Mouse (Mus musculus): ENCODE data around the gene Zbtb22.
A peak's percentile ranks its signal among the peaks of the same experiment; 100 is the strongest.

The Zbtb22 gene

DNA sequence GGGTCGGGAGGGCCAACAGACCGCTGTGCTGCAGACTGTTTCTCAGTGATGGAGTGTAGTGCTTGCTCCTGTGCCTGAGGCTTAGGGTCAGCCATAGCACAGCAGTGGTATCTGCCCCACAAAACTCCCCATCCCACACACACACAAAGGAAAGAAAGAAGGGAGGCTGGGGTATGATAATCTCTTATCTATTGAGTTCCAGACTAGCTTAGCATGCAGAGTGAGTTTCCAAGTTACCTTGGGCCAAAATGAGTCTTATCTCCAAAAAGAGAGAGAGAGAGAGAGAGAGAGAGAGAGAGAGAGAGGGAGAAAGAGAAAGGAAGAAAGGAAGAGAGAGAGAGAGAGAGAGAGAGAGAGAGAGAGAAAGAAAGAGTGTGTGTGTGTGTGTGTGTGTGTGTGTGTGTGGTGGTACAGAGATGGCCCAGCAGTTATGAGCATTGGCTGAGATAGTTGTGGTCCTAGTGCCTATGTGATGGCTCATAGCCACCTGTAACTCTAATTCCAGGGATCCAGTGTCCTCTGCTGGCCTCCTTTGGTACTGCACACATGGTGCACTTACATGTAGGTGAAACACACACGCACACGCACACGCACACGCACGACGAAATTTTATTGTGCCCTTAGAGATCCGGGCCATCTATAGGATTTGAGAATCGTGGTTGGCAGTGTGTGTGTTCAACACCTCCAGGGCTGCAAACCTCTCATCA lies 9.0 kb downstream of the Zbtb22 start:
- DNase-seq: peak; percentile 48

DNA sequence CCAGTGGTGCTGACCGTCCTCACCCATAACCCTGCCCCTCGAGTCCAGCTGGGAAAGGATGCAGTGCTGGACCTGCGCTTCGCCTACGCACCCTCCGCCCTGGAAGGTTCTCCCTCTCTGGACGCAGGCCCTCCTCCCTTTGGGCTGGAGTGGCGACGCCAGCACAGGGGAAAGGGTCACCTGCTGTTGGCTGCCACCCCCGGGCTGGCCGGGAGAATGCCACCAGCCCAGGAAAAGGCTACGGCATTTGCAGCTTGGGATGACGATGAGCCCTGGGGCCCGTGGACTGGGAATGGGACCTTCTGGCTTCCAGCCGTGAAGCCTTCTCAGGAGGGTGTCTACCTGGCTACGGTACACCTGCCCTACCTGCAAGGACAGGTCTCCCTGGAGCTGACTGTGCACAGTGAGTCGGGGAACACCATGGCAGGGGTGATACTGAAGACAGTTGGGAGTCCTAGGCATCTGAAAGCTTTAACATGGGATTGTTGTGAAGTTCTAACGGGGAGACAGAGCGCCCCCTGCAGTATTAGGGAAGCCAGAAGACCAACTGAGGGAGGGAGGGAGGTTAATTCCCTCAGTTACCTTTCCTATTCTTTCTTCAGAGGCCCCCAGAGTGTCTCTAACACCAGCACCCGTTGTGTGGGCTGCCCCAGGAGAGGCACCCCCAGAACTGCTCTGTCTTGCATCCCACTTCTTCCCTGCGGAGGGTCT lies 9.9 kb downstream of the Zbtb22 start:
- no peak for DNase-seq

DNA sequence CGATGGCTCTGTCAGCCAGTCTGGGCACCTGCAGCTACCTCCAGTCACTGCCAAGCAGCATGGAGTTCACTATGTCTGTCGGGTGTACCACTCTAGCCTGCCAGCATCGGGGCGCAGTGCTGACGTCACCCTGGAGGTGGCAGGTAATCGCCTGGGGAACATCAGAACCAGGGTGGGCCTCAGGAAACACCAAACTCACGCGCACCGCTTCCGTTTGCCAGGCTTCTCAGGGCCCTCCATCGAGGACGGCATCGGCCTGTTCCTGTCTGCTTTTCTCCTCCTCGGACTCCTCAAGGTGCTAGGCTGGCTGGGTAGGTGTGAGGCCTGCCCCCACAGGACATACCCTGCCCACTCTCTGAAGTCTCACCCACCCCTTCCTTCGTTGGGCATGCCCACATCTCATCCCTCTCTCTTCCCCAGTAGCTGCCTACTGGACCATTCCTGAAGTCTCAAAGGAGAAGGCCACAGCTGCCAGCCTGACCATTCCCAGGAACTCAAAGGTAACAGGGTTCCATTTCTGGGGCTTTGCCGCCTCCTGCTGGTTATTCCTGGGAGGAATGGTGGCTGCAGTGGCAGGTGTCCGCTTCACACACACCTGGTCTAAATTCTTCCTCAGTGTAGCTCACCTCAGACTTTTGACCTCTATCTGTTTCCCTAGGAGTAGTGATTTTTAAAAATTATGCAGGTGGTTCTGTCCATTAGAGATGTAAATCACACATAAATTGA lies 10.7 kb downstream of the Zbtb22 start:
- no peak for DNase-seq

DNA sequence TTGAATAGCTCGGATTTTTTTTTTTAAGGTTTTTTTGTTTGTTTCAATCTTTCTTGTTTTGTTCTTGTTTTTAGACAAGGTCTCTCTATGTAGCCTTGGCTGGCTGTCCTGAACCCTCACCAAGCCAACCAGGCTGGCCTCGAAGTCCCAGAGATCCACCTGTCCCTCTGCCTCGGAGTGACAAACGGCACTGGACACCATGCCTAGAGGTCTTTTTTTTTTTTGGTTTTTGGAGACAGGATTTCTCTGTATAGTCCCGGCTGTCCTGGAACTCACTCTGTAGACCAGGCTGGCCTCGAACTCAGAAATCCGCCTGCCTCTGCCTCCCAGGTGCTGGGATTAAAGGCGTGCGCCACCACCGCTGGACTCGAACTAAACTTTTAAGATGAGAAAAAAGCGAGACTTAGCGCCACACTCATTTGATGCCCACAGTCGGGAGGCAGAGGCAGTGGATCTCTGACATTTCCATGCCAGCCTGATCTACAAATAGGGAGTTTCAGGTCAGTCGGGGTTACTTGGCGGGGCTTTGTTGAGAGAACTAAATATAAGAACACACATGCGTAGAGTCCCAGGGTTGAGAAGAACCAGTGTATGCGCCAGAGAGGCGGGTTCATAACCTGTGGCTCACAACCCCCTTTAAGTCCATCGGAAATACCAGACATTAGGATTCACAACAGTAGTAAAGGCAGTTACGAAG lies 12.7 kb downstream of the Zbtb22 start:
- no peak for DNase-seq

DNA sequence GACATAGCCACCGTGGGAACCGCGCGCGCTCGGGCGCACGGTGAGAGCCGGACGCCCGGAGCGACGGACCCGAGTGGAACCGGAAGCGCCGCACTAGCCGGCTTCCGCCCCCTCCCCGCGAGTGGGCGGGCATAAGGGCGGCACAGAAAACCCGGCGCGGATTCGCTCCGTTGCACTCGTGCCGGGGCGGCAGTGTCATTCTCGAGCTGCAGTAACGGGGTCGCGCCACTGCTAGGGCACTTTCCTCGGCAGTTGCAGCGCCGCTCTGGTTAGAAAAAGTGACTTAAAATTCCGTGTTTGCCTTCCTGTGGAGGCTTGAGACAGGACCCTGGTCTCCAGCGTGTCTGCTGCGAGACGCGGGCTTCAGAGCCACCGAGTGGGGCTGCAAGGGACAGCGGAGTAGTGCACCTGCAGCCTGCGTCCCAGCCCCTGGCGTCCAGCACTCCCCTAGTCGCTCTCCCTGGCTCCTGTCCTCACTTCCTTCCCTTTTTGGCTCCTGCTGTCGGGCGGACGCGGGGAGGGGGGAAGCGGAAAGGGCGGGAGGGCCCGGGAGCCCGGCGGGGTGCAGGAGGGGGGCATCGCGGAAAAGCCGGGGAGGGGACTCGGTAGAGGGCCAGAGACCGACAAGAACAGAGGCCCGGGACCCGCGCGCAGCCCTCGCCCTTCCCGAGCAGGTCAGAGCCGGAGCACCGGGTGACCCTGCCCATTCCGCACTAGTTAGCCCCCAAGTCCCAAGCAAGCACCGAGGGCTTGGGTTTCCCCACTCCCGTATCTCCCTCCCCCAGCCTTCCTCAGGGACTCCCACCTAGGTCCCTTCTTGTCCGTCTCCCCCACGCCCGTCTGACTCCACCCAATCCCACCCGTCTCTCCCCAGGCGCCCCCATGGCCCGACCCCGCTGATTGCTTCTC lies 13.9 kb downstream of the Zbtb22 start, which contains the start of gene Rgl2:
TSS of gene Rgl2 (plus strand) at position 173 of the 909 bp plus-strand sequence.
- peak; percentile 94 for DNase-seq

DNA sequence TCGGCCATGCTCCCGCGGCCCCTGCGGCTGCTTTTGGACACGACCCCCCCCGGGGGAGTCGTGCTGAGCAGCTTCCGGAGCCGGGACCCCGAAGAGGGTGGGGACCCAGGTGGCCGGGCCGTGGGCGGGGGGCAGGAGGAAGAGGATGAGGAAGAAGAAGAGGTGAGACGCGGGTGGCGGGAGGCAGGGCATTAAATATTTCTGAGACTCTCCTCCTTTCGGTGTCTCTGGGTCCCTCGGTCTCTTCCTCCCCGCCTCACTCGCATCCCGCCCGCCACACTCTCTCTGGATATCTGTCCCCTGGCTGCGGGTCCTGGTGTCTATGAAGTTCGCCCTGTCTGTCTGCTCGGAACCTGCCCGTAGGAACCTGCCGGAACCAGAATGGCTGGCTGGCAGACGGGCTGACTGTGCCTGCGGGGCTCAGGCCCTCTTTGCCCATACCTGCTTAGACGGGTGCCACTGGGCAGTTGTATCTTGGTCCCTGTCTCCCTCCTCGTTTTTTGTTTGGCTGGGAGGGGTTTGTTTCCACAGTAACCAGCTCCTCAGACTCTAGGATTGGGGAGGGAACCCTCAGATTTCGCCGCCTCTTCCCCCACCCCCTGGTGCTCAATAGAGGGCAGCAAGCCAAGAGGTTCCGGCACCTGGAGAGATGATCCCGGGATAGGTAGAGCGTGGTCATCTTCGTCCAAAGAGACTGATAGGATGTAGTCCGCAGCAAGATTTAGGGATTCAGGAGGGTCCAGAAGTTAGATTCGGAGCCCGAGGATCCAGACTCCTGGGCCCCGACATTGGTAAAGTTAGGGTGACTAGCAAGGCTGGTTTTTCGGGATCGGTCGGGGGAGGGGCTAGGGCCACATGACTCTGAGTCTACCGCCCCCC lies 14.8 kb downstream of the Zbtb22 start:
- peak; percentile 60 for DNase-seq

DNA sequence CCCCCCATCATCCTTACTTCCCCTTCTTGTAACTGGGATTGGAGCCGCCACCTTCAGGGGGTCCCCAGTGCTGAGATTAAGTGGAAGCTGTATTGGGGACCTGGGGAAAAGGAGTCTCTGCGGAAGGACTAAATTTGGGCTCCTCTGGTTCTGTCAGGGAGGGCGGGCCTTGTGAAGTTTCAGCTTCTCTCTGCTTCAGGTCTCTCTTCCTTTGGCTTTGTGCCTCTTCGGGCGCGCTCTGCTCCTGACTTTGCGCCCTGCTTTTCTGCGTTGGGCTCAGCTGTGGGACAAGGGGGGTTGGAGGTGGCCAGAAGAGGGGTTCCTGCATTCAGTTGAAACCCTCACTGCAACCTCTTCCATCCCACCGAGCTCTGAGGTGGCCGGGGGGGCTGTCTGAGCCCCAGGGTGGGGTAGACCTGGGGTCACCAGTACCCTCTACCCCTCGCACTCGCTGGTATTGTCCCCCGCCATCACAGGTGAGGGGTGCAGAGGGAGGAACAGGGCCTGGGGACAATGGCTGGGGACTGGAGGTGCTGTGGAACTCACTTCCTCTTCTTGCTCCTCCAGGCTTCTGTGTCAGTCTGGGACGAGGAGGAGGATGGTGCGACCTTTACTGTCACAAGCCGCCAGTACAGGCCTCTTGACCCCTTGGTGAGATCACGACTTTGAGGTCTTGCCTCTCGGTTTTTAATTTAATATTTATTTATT lies 15.6 kb downstream of the Zbtb22 start:
- no peak for DNase-seq

DNA sequence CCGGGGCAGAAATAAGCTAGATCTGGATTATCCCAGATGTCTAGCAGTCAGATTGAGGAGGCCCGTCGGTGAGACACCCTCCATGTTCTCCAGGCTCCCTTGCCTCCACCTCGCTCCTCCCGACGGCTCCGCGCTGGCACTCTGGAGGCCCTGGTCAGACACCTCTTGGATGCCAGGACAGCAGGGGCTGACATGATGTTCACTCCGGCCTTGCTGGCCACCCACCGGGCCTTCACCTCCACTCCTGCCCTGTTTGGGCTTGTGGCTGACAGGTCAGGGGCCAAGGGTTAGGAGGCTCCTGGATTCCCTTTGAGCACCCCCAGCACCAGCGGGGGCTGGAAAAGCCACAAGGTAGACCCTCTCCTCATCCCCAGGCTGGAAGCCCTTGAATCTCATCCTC lies 16.2 kb downstream of the Zbtb22 start:
- DNase-seq: no peak

DNA sequence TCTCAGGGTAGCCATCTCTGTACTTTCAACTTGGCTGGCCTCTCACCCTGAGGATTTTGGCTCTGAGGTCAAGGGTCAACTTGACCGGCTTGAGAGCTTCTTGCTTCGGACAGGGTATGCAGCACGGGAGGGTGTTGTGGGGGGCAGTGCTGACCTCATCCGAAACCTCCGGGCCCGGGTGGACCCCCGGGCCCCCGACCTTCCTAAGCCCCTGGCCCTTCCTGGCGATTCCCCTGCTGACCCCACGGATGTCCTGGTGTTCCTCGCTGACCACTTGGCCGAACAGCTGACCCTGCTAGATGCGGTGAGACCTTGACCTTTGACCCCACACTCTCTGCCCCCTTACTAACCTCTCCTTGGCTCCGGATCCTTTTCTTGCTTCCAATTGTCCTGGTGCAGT lies 16.7 kb downstream of the Zbtb22 start:
- DNase-seq: no peak

DNA sequence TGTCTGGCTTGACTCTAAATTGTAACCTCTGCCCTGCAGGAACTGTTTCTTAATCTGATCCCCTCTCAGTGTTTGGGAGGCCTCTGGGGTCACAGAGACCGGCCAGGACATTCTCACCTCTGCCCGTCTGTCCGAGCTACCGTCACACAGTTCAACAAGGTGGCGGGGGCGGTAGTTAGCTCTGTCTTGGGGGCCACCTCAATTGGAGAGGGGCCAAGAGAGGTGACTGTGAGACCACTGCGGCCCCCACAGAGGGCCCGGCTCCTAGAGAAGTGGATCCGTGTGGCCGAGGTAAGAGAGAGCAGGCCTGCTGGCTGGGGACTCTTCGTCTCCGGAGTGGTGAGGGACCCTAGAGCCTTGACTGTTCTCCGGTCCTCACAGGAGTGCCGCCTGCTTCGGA lies 17.3 kb downstream of the Zbtb22 start:
- no peak for DNase-seq

DNA sequence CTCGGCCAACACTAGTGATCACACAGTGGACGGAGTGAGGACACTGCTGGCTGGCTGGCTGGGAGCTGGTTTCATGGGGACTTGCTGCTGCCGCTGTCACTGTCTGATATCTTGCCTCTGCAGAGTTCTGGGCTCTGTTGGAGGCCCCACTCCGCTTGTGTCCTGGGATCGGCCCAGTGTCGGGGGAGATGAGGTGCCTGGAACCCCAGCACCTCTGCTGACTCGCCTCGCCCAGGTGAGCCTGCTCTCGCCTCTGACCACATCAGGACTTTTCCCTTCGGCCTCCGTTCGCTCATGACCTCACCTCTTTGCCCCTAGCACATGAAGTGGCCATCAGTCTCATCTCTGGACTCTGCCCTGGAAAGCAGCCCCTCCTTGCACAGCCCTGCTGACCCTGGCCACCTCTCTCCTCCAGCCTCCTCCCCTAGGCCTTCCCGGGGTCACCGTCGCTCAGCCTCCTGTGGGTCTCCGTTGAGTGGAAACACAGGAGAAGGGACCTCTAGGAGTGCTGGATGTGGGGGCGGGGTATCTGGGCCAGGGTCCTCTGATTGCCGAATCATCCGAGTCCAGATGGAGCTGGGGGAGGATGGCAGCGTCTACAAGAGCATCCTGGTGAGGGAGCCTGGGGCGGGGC lies 19.8 kb downstream of the Zbtb22 start:
- no peak for DNase-seq

DNA sequence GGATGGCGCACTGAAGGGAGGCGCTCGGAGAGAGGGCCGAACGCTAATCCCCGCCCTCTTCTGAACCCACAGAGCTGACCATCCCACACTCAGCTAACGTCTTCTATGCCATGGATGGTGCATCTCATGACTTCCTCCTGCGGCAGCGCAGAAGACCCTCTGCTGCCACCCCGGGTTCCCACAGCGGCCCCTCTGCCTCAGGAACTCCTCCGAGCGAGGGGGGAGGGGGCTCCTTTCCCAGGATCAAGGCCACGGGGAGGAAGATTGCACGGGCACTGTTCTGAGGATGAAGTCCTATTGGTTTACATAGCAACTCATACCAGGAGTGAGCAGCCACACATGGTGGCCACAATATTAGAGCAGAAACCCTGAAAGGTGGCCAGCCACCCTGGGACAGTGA lies 21.3 kb downstream of the Zbtb22 start:
- no peak for DNase-seq

DNA sequence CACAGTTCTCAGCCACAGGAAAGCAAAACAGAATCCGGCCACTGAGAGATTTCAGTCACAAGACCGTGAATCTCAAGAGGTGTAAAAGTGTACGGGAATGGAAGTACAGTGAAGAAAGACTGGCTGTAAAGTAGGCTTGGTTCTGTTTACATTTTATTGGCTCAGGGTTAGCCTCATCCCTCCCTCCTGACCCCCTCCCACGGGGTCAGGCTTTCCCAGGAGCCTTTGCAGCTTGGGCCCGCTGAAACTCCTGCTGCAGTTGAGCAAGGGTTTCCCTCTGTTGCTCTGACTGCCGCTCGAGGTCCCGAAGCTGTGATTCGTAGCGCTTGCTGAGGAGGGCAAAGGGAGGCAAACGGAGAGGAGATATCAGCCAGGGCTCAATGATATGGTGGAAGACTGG lies 23.1 kb downstream of the Zbtb22 start:
- no peak for DNase-seq

DNA sequence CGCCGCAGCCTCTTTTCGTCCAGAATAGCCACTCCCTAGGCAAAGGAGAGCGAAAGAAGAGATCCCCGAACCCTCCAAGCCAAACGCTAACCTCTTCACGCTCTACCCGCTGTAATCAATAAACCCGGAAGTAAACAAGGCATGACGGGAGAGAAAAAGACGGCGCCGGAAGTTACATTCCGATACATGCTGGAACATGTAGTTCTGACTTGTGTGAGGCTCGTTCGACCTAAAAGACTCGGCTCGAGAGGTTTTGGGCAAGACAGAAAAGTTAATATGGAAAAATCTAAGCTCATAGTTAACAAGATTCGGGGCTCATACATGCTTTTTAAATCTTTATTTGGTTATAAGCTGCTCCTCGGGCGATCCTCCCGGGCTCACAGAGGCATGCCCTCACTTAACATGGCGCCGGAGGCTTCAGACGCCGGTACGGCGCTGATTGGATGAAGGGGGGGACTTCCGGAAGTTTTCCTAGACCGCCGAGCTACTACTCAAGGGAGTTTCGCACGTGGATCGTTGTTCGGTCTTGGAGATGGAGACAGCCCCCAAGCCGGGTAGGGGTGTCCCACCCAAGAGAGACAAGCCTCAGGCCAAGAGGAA lies 24.6 kb downstream of the Zbtb22 start, which contains the start of the genes Pfdn6 and Wdr46:
TSS of gene Pfdn6 (minus strand) at position 138 of the 600 bp plus-strand sequence.
TSS of gene Wdr46 (plus strand) at position 455 of the 600 bp plus-strand sequence.
- peak; percentile 88 for DNase-seq

DNA sequence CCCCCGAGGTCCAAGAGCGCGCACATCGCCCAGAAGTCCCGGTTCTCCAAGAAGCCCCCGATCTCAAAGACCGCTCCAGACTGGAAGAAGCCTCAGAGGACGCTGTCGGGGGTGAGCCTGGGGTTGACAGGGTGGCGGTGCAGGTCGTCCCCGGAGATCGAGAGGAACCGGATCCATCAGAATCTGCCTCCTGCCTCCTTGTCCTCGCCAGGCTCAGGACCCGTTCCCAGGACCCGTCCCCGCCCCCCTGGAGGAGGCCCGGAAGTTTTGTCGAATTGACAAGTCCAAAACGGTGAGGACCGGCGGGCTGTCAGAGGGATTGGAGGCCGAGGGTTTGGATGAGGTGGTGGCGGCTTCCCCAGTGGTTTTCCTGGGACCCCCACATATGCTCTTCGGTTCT lies 25.3 kb downstream of the Zbtb22 start:
- no peak for DNase-seq

DNA sequence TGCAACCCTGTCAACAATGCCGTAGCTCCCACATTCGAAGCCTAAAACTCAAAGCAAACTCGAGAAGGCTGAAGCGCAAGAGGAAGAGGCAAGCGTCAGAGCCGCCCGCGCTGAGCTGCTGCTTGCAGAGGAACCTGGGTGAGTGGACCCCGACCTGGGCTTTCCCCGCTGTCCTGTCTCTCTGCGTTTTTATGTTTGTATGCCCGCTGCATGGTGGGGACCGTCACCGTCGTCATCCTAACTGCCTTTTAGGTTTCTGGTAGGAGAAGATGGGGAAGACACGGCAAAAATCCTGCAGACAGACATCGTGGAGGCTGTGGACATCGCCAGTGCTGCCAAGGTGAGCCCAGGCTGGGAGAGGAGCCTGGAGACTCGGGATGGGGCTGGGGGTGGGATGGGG lies 25.7 kb downstream of the Zbtb22 start:
- DNase-seq: no peak

DNA sequence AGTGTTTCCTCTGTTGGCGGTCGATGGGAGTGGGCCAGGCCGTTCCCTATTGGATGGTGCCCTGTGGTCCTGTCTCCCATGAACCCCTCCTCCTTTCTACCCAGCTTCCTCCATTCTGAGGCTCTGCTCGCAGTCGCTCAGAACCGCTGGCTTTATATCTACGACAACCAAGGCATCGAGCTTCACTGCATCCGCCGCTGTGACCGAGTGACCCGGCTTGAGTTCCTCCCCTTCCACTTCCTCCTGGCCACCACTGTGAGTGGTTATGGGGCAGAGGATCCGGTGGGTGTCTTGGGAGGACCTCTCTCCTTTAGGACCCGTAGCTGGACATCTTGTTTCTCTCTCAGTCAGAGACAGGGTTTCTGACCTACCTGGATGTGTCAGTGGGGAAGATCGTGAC lies 27.8 kb downstream of the Zbtb22 start:
- no peak for DNase-seq

DNA sequence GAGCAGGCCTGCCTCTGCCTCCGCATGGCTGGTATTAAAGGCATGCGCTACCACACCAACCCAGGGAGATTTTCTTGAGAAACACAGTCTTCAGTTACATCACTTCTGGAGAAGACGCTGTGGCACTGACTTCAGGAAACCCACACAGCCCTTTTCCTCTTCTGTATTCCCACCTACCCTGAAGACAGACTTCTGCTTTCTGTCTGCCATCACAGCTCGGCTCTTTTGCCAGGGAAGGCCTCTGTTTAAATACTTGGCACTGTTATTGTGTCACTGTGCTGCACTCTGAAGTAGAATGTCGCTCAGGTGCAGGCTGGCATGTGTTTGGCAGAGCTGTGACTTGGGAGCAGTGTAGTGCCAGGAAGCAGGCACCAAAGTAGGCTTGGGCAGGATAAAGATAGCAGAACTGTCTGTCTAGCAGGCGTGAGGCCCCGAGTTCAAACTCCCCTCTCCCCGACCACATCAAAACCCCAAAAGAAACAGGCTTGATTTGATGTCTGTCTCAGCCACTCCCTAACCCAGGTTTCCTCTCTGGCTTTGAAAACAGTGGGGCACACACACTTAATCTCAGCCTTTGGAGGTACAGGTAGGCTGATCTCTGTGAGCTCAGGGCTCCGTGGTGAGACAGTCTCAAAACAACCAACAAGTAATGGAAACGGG lies 31.9 kb downstream of the Zbtb22 start:
- DNase-seq: no peak

All from lung, postnatal 14 days (tissue).